Mouse (Mus musculus): ENCODE data around the gene Amph. TPM values are rescaled to one million over a fixed set of nuclear protein-coding genes. Genes with fewer than 3 reads are reported as not detected.

The Amph gene
- total RNA-seq, 2 experiments from 2014 or later: 1.1 to 1.3 TPM

Other genes with a start within 250 kb of the Amph start
- 10 to 100 TPM; 29.7 to 32.5 TPM for gene Vps41, start 230.9 kb upstream of the Amph start, total RNA-seq (2021)

All from heart, postnatal 25 days (tissue).